Mouse (Mus musculus): ENCODE measurements at regions not wholly inside any gene's neighbourhood (a gene's known extent, or its start where the extent isn't known, plus 50 kb on each side); places are given as distances from the start of the nearest gene placed in this dataset.

DNA sequence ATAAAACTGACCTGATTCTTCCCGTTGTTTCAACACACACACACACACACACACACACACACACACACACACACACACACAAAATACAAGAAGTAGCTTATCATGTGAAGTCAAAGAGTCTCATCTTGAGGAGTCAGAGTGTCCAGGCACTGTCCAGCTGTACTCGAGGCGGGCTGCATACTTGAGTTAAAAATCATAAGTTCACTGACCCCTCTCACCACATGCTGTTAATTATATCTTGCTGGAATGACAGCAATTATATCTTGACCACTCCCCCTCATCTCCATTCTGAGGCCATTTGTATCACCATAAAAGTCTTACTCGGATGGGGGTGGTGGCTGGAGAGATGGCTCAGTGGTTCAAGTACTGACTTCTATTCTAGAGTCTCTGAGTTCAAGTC, 58.5 kb upstream of the P3h2 start:
- 57% methylated on average over 4 of the region's 4 CpGs for WGBS
- ATAC-seq (ENCODE audit: insufficient number of reproducible peaks, insufficient read depth, low FRiP score, low TSS enrichment, low read depth): no peak
- Histone ChIP-seq H3K9ac (no peak overlapping the region), H3K4me1 (0 out of 2 replicates have a peak, but pooled peaks cover 4% of the 10 kb centered on the region), H3K27ac (no peak overlapping the region), H3K9me3 (no peaks in the 10 kb centered on the region), H3K4me3 (no peak overlapping the region), H3K36me3 (no peaks in the 10 kb centered on the region), H3K27me3 (no peaks in the 10 kb centered on the region), H3K4me2 (no peak overlapping the region)

GRCm38 (mm10) chr16:26163401-26163800, 57.8 kb upstream of the P3h2 start:
- H3K27me3 ChIP-seq: no peaks in the 10 kb centered on the region
- ATAC-seq (ENCODE audit: insufficient number of reproducible peaks, insufficient read depth, low FRiP score, low TSS enrichment, low read depth): no peak
- H3K4me3 ChIP-seq: no peak overlapping the region
- WGBS: 84% methylated on average over 2 of the region's 2 CpGs
- H3K4me1 ChIP-seq: 0 out of 2 replicates have a peak, but pooled peaks cover 4% of the 10 kb centered on the region
- H3K4me2 ChIP-seq: no peak overlapping the region
- H3K27ac ChIP-seq: no peak overlapping the region
- no peak overlapping the region for H3K9ac ChIP-seq
- no peaks in the 10 kb centered on the region for H3K9me3 ChIP-seq
- no peaks in the 10 kb centered on the region for H3K36me3 ChIP-seq

DNA sequence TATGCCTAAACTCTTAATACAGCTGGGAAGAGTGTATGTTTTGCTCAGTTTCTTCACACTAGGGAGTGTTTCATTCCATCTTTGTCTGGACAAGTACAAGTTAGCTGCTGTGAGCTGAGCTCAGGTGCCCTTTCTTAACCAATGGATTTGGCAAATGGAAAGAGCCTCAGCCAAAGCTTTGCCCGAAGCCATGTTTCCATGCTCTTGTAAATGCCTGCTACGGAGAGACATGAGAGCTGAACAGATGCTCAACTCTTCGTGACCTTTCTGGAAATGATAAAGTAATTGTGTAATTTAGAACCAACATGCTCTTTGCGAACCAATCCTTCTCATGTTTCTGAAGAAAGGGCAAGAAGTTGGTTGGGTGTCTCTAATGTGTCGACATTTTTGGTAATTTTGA, 52.0 kb upstream of the P3h2 start:
- Histone ChIP-seq H3K27me3 (no peaks in the 10 kb centered on the region), H3K27ac (no peak overlapping the region), H3K9ac (no peak overlapping the region), H3K4me1 (no peaks in the 10 kb centered on the region), H3K4me2 (no peak overlapping the region), H3K4me3 (no peak overlapping the region), H3K36me3 (no peaks in the 10 kb centered on the region), H3K9me3 (no peaks in the 10 kb centered on the region)
- ATAC-seq (ENCODE audit: insufficient number of reproducible peaks, insufficient read depth, low FRiP score, low TSS enrichment, low read depth): no peak
- 30% methylated on average over 5 of the region's 5 CpGs for WGBS

All from embryonic facial prominence, embryonic 13.5 days (tissue).